9 mouse cellular contexts compared by ENCODE assay signal in genomic region chr13:40738196-40738880, GRCm38 (mm10). TPM values are rescaled to one million over a fixed set of nuclear protein-coding genes. Genes with fewer than 3 reads are reported as not detected.
DNase-seq lines count a peak whose midpoint lies in the region; ATAC-seq and TF ChIP-seq lines count a peak whose summit lies in the region.
"Had no signal": no experiment of that assay in that cellular context is flagged by ENCODE, and none has a peak within 500 bp of the region (broad histone marks: within the 10 kb centered on the region; RNA-seq: fewer than 3 reads in every experiment).

Gene Tfap2a (minus strand): TSS chr13:40738376.

- H3K27ac ChIP-seq in embryonic facial prominence, embryonic 15.5 days (replicated peaks): peak within 1 kb of the TSS; percentile 78
- H3K27ac ChIP-seq in kidney, postnatal 0 days: peak within 1 kb of the TSS; percentile 83
- no peak within 1 kb of the TSS for H3K27ac ChIP-seq in neural tube, embryonic 11.5 days (ENCODE audit: low read depth, low read length)

- peak within 1 kb of the TSS; percentile 18; the same call in 1 of the 2 replicates for H3K9ac ChIP-seq in embryonic facial prominence, embryonic 15.5 days
- peak within 1 kb of the TSS; percentile 47 for H3K9ac ChIP-seq in kidney, postnatal 0 days (ENCODE audit: low read depth, low read length)
- no peak within 1 kb of the TSS for H3K9ac ChIP-seq in neural tube, embryonic 11.5 days (ENCODE audit: low read length)

- no peaks in the 10 kb centered on the region for H3K36me3 ChIP-seq in embryonic facial prominence, embryonic 15.5 days
- no peaks in the 10 kb centered on the region for H3K36me3 ChIP-seq in kidney, postnatal 0 days (ENCODE audit: insufficient read depth, low read length)
- H3K36me3 ChIP-seq in neural tube, embryonic 11.5 days (ENCODE audit: control insufficient read depth, insufficient read depth, low read length): no peaks in the 10 kb centered on the region

- peak within 1 kb of the TSS; percentile 45 for H3K4me2 ChIP-seq in embryonic facial prominence, embryonic 15.5 days (replicated peaks)
- peak within 1 kb of the TSS; percentile 52 for H3K4me2 ChIP-seq in kidney, postnatal 0 days (ENCODE audit: low read length)
- H3K4me2 ChIP-seq in neural tube, embryonic 11.5 days (ENCODE audit: low read depth): 0 out of 2 replicates have a peak within 1 kb of the TSS, but pooled peaks have one; percentile 22

- DNase-seq in embryo, embryonic 10 days (ENCODE audit: low spot score): peak; percentile 71
- DNase-seq in kidney, postnatal 0 days (ENCODE audit: low spot score): no peak
- no peak for DNase-seq in neural tube, embryonic 11.5 days (ENCODE audit: low spot score)
- no peak for DNase-seq in urinary bladder, adult 2 months (ENCODE audit: low spot score)
- no peak for DNase-seq in layer of hippocampus, adult 8-10 months (ENCODE audit: low spot score in 2 of 2)
- DNase-seq in adrenal gland, postnatal 36 days: no peak
- DNase-seq: cerebellum, postnatal 14 days had no signal

- TF ChIP-seq CTCF in kidney, postnatal 0 days (IDR thresholded peaks at IDR 0.05; ENCODE audit: low read depth): no peak

- H3K4me1 ChIP-seq in embryonic facial prominence, embryonic 15.5 days: peaks cover 41% of the 10 kb centered on the region
- peaks cover 6% of the 10 kb centered on the region; the same call in 1 of the 2 replicates for H3K4me1 ChIP-seq in kidney, postnatal 0 days (replicated peaks; ENCODE audit: insufficient read depth, low read length)
- peaks cover 6% of the 10 kb centered on the region; the same call in 1 of the 2 replicates for H3K4me1 ChIP-seq in neural tube, embryonic 11.5 days (ENCODE audit: control insufficient read depth, insufficient read depth, low read length)

- under 1% methylated on average over 30 of the region's 30 CpGs for whole genome bisulfite sequencing in embryonic facial prominence, embryonic 15.5 days
- under 1% methylated on average over 27 of the region's 30 CpGs for WGBS in kidney, postnatal 0 days
- under 1% methylated on average over 30 of the region's 30 CpGs for WGBS in neural tube, embryonic 11.5 days

- H3K4me3 ChIP-seq in embryonic facial prominence, embryonic 15.5 days (replicated peaks): peak within 1 kb of the TSS; percentile 40
- peak within 1 kb of the TSS; percentile 23 for H3K4me3 ChIP-seq in kidney, postnatal 0 days (replicated peaks; ENCODE audit: low read depth, low read length)
- H3K4me3 ChIP-seq in neural tube, embryonic 11.5 days (ENCODE audit: low read depth, low read length): 0 out of 2 replicates have a peak within 1 kb of the TSS, but pooled peaks have one; percentile 2
- H3K4me3 ChIP-seq: megakaryocyte, embryonic 14.5 days had no signal

- no peak for ATAC-seq in embryonic facial prominence, embryonic 15.5 days (ENCODE audit: insufficient number of reproducible peaks, low FRiP score, low TSS enrichment, low read depth)
- peak; percentile 55; the same call in 1 of the 2 replicates for ATAC-seq in kidney, postnatal 0 days (replicated peaks; ENCODE audit: low FRiP score, low read depth)
- no peak for ATAC-seq in neural tube, embryonic 11.5 days (ENCODE audit: insufficient read depth, low FRiP score, low TSS enrichment)

- H3K9me3 ChIP-seq in embryonic facial prominence, embryonic 15.5 days (replicated peaks): no peaks in the 10 kb centered on the region
- no peaks in the 10 kb centered on the region for H3K9me3 ChIP-seq in kidney, postnatal 0 days (replicated peaks; ENCODE audit: low read length)
- H3K9me3 ChIP-seq in neural tube, embryonic 11.5 days (ENCODE audit: control insufficient read depth, low read length): no peaks in the 10 kb centered on the region

- peaks cover 91% of the 10 kb centered on the region for H3K27me3 ChIP-seq in embryonic facial prominence, embryonic 15.5 days
- peaks cover 87% of the 10 kb centered on the region for H3K27me3 ChIP-seq in kidney, postnatal 0 days (ENCODE audit: insufficient read depth, low read length)
- peaks cover 97% of the 10 kb centered on the region for H3K27me3 ChIP-seq in neural tube, embryonic 11.5 days (ENCODE audit: control insufficient read depth, insufficient read depth, low read length)

RNA-seq across cellular contexts. Expression of gene Tfap2a, which starts in this region (rescaled TPM):
- 13.4 and 15.4 TPM in 2 replicates for polyA plus RNA-seq in embryonic facial prominence, embryonic 15.5 days (2015; fragmentation: Nextera tagmentation; extraction: Ambion mirVana)
- 2.5 and 2.9 TPM in 2 replicates for polyA plus RNA-seq in kidney, postnatal 0 days (2015; fragmentation: Nextera tagmentation; extraction: Ambion mirVana)
- 12.9 and 13.7 TPM in 2 replicates for polyA plus RNA-seq in neural tube, embryonic 11.5 days (2014; fragmentation: Nextera tagmentation; extraction: Ambion mirVana)
- polyA plus RNA-seq in urinary bladder, adult 2 months (2012; rRNA removed): 0.74 and 0.84 TPM in 2 replicates
- under 1 TPM; 0.27 to 0.45 (median 0.30) TPM for total RNA-seq in layer of hippocampus, adult 8-10 months (2022)
- total RNA-seq in adrenal gland, postnatal 36 days (2021): under 1 TPM; 0.20 TPM
